Mouse (Mus musculus) liver, postnatal 0 days (tissue): ENCODE results near the gene Ppfibp1. TPM values are rescaled to one million over a fixed set of nuclear protein-coding genes. Genes with fewer than 3 reads are reported as not detected.

Experiments
- ATAC-seq: fragments of 200-750 bp; cut with Nextera tagmentation; 2 replicates; pipeline ENCODE4 v1.8.0; 2017; ENCODE audit warnings: mild to moderate bottlenecking, moderate library complexity
- DNase-seq: peaks from one replicate; pipeline ENCODE4 v3.0.0-alpha.2; 2016
- H3K27ac ChIP-seq: fragments of 300-500 bp; sonication (generic); 2 replicates; pipeline ENCODE4 v1.5.1; 2014; ENCODE audit warnings: antibody characterized with exemption, moderate library complexity, mild to moderate bottlenecking, low read depth
- H3K27me3 ChIP-seq: fragments of 300-500 bp; sonication (generic); 2 replicates; pipeline ENCODE4 v1.6.1; 2014; ENCODE audit warnings: low read length, control low read depth, mixed read lengths; ENCODE audit not compliant: insufficient read depth
- H3K36me3 ChIP-seq: fragments of 300-500 bp; sonication (generic); replicated peaks from 2 replicates; pipeline ENCODE4 v1.6.1; 2014; ENCODE audit warnings: mild to moderate bottlenecking, control low read depth, low read length, moderate library complexity, mixed read lengths; ENCODE audit not compliant: insufficient read depth
- H3K4me1 ChIP-seq: fragments of 300-500 bp; sonication (generic); 2 replicates; pipeline ENCODE4 v1.6.1; 2014; ENCODE audit warnings: antibody characterized with exemption, mild to moderate bottlenecking, control low read depth; ENCODE audit not compliant: insufficient read depth
- H3K4me2 ChIP-seq: fragments of 300-500 bp; sonication (generic); 2 replicates; pipeline ENCODE4 v1.6.1; 2014; ENCODE audit warnings: low read depth, mild to moderate bottlenecking, low read length, moderate library complexity, mixed read lengths
- H3K4me3 ChIP-seq: fragments of 300-500 bp; sonication (generic); 2 replicates; pipeline ENCODE4 v1.5.1; 2014; ENCODE audit warnings: low read depth, low read length
- H3K9ac ChIP-seq: fragments of 300-500 bp; sonication (generic); replicated peaks from 2 replicates; pipeline ENCODE4 v1.6.1; 2014; ENCODE audit warnings: mild to moderate bottlenecking, moderate library complexity
- H3K9me3 ChIP-seq: fragments of 300-500 bp; sonication (generic); 2 replicates; pipeline ENCODE4 v1.6.1; 2016; ENCODE audit warnings: mild to moderate bottlenecking, control low read depth, low read length, mixed read lengths
- CTCF ChIP-seq: sonication (generic); IDR thresholded peaks from 2 replicates; pipeline ENCODE4 v1.5.1; 2016; ENCODE audit warnings: antibody characterized with exemption, low read depth
- EP300 ChIP-seq: IDR thresholded peaks from 2 replicates; pipeline ENCODE4 v1.6.1; 2016; ENCODE audit warnings: antibody characterized with exemption, low read depth, mild to moderate bottlenecking
- WGBS: fragments of 180-500 bp; shearing (Covaris S2); extraction: QIAGEN DNeasy Blood & Tissue Kit; methylation state at CpG from one replicate; pipeline ENCODE4 v1.1.7; 2014; ENCODE audit not compliant: insufficient replicate concordance; 5-methylcytosine and 5-hydroxymethylcytosine counted together
- polyA plus RNA-seq: library from polyadenylated mRNA; unstranded; fragments of >200 nt; fragmentation: Nextera tagmentation; extraction: Ambion mirVana; gene quantifications from 2 replicates; pipeline ENCODE4 v1.2.1, GENCODE M21; 2015

Ppfibp1 gene
- polyA plus RNA-seq, 1 experiment from 2014 or later: 11.3 TPM

- no peak for TF ChIP-seq CTCF
- TF ChIP-seq EP300: no peak
- peaks cover 36% of the 10 kb centered on the region for H3K4me1 ChIP-seq
- H3K9me3 ChIP-seq: no peaks in the 10 kb centered on the region
- 25% methylated on average over 2 of the region's 2 CpGs for whole genome bisulfite sequencing
- ATAC-seq (no peak), DNase-seq (no peak)
- no peaks in the 10 kb centered on the region for H3K27me3 ChIP-seq
- peak overlapping the region; percentile 26; the same call in 1 of the 2 replicates for H3K27ac ChIP-seq
- no peaks in the 10 kb centered on the region for H3K36me3 ChIP-seq
- no peak overlapping the region for H3K9ac ChIP-seq
- H3K4me2 ChIP-seq: no peak overlapping the region
- no peak overlapping the region for H3K4me3 ChIP-seq
Measured at GRCm38 (mm10) chr6:146908801-146909200, 20.5 kb downstream of the Ppfibp1 start.

- no peaks in the 10 kb centered on the region for H3K27me3 ChIP-seq
- no peak overlapping the region for H3K4me2 ChIP-seq
- no peak for DNase-seq
Measured at GRCm38 (mm10) chr6:146909725-146910489, 21.6 kb downstream of the Ppfibp1 start.

GRCm38 (mm10) chr6:146910801-146911200 lies 22.5 kb downstream of the Ppfibp1 start:
- Histone ChIP-seq H3K4me3 (no peak overlapping the region), H3K36me3 (no peaks in the 10 kb centered on the region), H3K9me3 (no peaks in the 10 kb centered on the region), H3K27ac (no peak overlapping the region), H3K4me2 (no peak overlapping the region), H3K27me3 (no peaks in the 10 kb centered on the region), H3K9ac (no peak overlapping the region), H3K4me1 (peaks cover 40% of the 10 kb centered on the region)
- ATAC-seq: no peak
- 82% methylated on average over 2 of the region's 2 CpGs for WGBS
- DNase-seq: no peak
- no peak for TF ChIP-seq CTCF

More at GRCm38 (mm10) chr6:146909725-146910489, 21.6 kb downstream of the Ppfibp1 start:
- Histone ChIP-seq H3K36me3 (no peaks in the 10 kb centered on the region), H3K9me3 (no peaks in the 10 kb centered on the region), H3K27ac (no peak overlapping the region), H3K4me3 (no peak overlapping the region), H3K9ac (no peak overlapping the region), H3K4me1 (peaks cover 39% of the 10 kb centered on the region)
- no peak for ATAC-seq
- WGBS: 69% methylated on average over 5 of the region's 5 CpGs
- no peak for TF ChIP-seq EP300
- no peak for TF ChIP-seq CTCF

- no peak overlapping the region for H3K4me2 ChIP-seq
- peak; percentile 51 for ATAC-seq
- no peaks in the 10 kb centered on the region for H3K27me3 ChIP-seq
- peak overlapping the region; percentile 52; the same call in 1 of the 2 replicates for H3K27ac ChIP-seq
- H3K4me1 ChIP-seq: peaks cover 41% of the 10 kb centered on the region
- no peak overlapping the region for H3K4me3 ChIP-seq
- no peak for DNase-seq
- WGBS: 1% methylated on average over 3 of the region's 3 CpGs
- H3K9ac ChIP-seq: no peak overlapping the region
- H3K9me3 ChIP-seq: no peaks in the 10 kb centered on the region
- no peaks in the 10 kb centered on the region for H3K36me3 ChIP-seq
- TF ChIP-seq CTCF (no peak), EP300 (no peak)
Measured at GRCm38 (mm10) chr6:146912835-146913488, 24.7 kb downstream of the Ppfibp1 start.

GRCm38 (mm10) chr6:146913489-146914198 lies 25.4 kb downstream of the Ppfibp1 start:
- Histone ChIP-seq H3K36me3 (no peaks in the 10 kb centered on the region), H3K9me3 (no peaks in the 10 kb centered on the region), H3K9ac (no peak overlapping the region), H3K27me3 (no peaks in the 10 kb centered on the region), H3K27ac (peak overlapping the region; percentile 52; the same call in 1 of the 2 replicates), H3K4me2 (no peak overlapping the region), H3K4me1 (peaks cover 40% of the 10 kb centered on the region), H3K4me3 (no peak overlapping the region)
- ATAC-seq (no peak), DNase-seq (no peak)
- WGBS: 36% methylated on average over 4 of the region's 4 CpGs
- TF ChIP-seq EP300 (no peak), CTCF (no peak)

GRCm38 (mm10) chr6:146915808-146916207 lies 27.5 kb downstream of the Ppfibp1 start:
- TF ChIP-seq EP300 (no peak), CTCF (no peak)
- Histone ChIP-seq H3K9me3 (no peaks in the 10 kb centered on the region), H3K4me1 (peaks cover 27% of the 10 kb centered on the region), H3K4me2 (no peak overlapping the region), H3K4me3 (no peak overlapping the region), H3K27me3 (no peaks in the 10 kb centered on the region), H3K27ac (peak overlapping the region; percentile 8; the same call in 1 of the 2 replicates), H3K9ac (no peak overlapping the region), H3K36me3 (no peaks in the 10 kb centered on the region)
- no peak for ATAC-seq
- 87% methylated on average over 1 of the region's 1 CpGs for WGBS
- no peak for DNase-seq
